Mouse (Mus musculus) ES-E14 (cell line): Measurements from ENCODE around the gene Hsf4.

Experiments
- CHD2 ChIP-seq: IDR thresholded peaks from 2 replicates; pipeline ENCODE4 v1.6.1; 2014; ENCODE audit warnings: mild to moderate bottlenecking, low read depth, low read length, inconsistent platforms
- HCFC1 ChIP-seq: IDR thresholded peaks from 2 replicates; pipeline ENCODE4 v1.6.1; 2012; ENCODE audit warnings: low read length, inconsistent platforms, borderline replicate concordance; ENCODE audit not compliant: insufficient read depth
- MAFK ChIP-seq: IDR thresholded peaks from 2 replicates; pipeline ENCODE4 v1.6.1; 2014; ENCODE audit warnings: mild to moderate bottlenecking, low read depth, low read length, inconsistent platforms; ENCODE audit not compliant: insufficient read depth
- ZC3H11A ChIP-seq: IDR thresholded peaks from 2 replicates; pipeline ENCODE4 v1.6.1; 2012; ENCODE audit warnings: low read depth, mild to moderate bottlenecking, inconsistent platforms, low read length, borderline replicate concordance
- ZNF384 ChIP-seq: IDR thresholded peaks from 2 replicates; pipeline ENCODE4 v1.6.1; 2012; ENCODE audit warnings: low read depth, low read length, inconsistent platforms

DNA sequence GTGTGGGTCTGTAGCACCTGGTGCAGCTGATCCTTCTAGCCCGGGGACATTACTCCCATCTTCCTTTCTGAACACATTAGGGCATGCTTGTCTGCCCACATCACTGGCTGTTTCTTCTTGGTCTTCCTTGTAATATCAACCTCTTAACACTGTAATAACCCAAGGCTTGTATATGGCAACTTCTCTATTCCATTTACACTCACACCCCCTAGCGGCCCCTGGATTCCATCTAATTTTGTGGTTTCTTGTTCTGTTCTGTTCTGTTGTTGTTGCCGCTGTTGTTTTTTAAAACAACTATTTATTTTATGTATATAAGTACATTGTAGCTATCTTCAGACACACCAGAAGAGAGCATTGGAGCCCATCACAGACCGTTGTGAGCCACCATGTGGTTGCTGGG is 17.3 kb downstream of the Hsf4 start:
- TF ChIP-seq ZC3H11A (no peak), MAFK (no peak), CHD2 (no peak), ZNF384 (no peak), HCFC1 (no peak)
